Mouse (Mus musculus): ENCODE measurements around the gene Nipal3. TPM values are rescaled to one million over a fixed set of nuclear protein-coding genes. Genes with fewer than 3 reads are reported as not detected.
A peak's percentile ranks its signal among the peaks of the same experiment; 100 is the strongest.

Gene Nipal3
- polyA plus RNA-seq, 1 experiment from 2014 or later: 5.8 TPM

- no peak overlapping the region for H3K27ac ChIP-seq (ENCODE audit: low read length)
- 75% methylated on average over 12 of the region's 12 CpGs for WGBS
- H3K4me1 ChIP-seq (ENCODE audit: control insufficient read depth, insufficient read depth, low read length): peaks cover 9% of the 10 kb centered on the region
- H3K4me2 ChIP-seq (ENCODE audit: low read depth, low read length): no peak overlapping the region
- H3K27me3 ChIP-seq (ENCODE audit: control insufficient read depth, insufficient read depth, low read length): no peaks in the 10 kb centered on the region
- no peak overlapping the region for H3K9ac ChIP-seq (ENCODE audit: low read length)
- ATAC-seq (replicated peaks; ENCODE audit: extremely low read depth, insufficient read depth, low FRiP score): no peak
- H3K4me3 ChIP-seq (ENCODE audit: low read length): no peak overlapping the region
- H3K9me3 ChIP-seq (replicated peaks; ENCODE audit: control insufficient read depth, low read length): no peaks in the 10 kb centered on the region
- no peaks in the 10 kb centered on the region for H3K36me3 ChIP-seq (ENCODE audit: control insufficient read depth, insufficient read depth)
These were observed 41.3 kb downstream of the Nipal3 start for GRCm38 (mm10) chr4:135453572-135453971.

DNA sequence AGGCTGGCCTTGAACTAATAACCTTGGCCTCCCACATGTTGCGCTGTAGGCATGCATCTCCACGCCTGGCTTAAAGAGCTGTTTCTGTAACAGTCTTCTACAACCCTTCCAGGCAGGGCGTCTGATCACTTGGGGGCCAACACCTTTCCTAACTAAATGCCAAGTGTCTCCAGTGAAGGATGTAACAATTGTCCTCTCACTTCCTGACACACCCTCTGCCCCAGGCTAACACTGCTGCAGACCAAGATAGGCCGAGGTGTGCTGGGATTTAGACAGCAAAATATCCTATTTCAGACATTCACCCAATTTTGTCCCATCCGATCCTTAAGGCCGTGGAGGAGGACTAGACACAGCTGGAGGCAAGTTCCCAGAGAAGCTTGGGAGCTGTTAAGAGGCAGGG, 41.7 kb downstream of the Nipal3 start:
- H3K4me1 ChIP-seq (ENCODE audit: control insufficient read depth, insufficient read depth, low read length): peaks cover 9% of the 10 kb centered on the region
- H3K27me3 ChIP-seq (ENCODE audit: control insufficient read depth, insufficient read depth, low read length): no peaks in the 10 kb centered on the region
- WGBS: 68% methylated on average over 6 of the region's 6 CpGs
- no peak overlapping the region for H3K4me3 ChIP-seq (ENCODE audit: low read length)
- H3K9ac ChIP-seq (ENCODE audit: low read length): no peak overlapping the region
- H3K4me2 ChIP-seq (ENCODE audit: low read depth, low read length): no peak overlapping the region
- no peak overlapping the region for H3K27ac ChIP-seq (ENCODE audit: low read length)
- no peaks in the 10 kb centered on the region for H3K36me3 ChIP-seq (ENCODE audit: control insufficient read depth, insufficient read depth)
- no peak; the same call in 1 of the 2 replicates for ATAC-seq (replicated peaks; ENCODE audit: extremely low read depth, insufficient read depth, low FRiP score)
- H3K9me3 ChIP-seq (replicated peaks; ENCODE audit: control insufficient read depth, low read length): no peaks in the 10 kb centered on the region

GRCm38 (mm10) chr4:135451360-135452015, 43.4 kb downstream of the Nipal3 start:
- H3K9me3 ChIP-seq (replicated peaks; ENCODE audit: control insufficient read depth, low read length): no peaks in the 10 kb centered on the region
- no peaks in the 10 kb centered on the region for H3K36me3 ChIP-seq (ENCODE audit: control insufficient read depth, insufficient read depth)
- H3K27me3 ChIP-seq (ENCODE audit: control insufficient read depth, insufficient read depth, low read length): no peaks in the 10 kb centered on the region
- no peak overlapping the region for H3K9ac ChIP-seq (ENCODE audit: low read length)
- 34% methylated on average over 18 of the region's 18 CpGs for WGBS
- H3K4me1 ChIP-seq (ENCODE audit: control insufficient read depth, insufficient read depth, low read length): peaks cover 9% of the 10 kb centered on the region
- peak overlapping the region; percentile 29 for H3K4me2 ChIP-seq (ENCODE audit: low read depth, low read length)
- no peak; the same call in 1 of the 2 replicates for ATAC-seq (replicated peaks; ENCODE audit: extremely low read depth, insufficient read depth, low FRiP score)
- H3K27ac ChIP-seq (ENCODE audit: low read length): no peak overlapping the region
- no peak overlapping the region for H3K4me3 ChIP-seq (ENCODE audit: low read length)

DNA sequence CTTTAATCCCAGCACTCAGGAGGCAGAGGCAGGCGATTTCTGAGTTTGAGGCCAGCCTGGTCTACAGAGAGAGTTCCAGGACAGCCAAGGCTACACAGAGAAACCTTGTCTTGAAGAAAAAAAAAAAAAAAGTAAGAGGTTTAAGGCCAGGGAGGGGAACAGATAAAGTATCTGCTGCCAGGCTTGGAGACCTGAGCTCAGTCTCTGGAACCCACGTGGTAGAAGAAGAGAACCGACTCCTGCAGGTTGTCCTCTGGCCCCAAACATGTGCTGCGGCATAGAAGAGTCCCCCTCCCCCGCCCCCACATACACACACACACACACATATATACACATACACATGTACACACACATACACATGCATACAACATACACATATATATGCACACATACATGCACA, 52.4 kb downstream of the Nipal3 start:
- no peaks in the 10 kb centered on the region for H3K9me3 ChIP-seq (replicated peaks; ENCODE audit: control insufficient read depth, low read length)
- H3K4me3 ChIP-seq (ENCODE audit: low read length): no peak overlapping the region
- no peak overlapping the region for H3K4me2 ChIP-seq (ENCODE audit: low read depth, low read length)
- H3K9ac ChIP-seq (ENCODE audit: low read length): no peak overlapping the region
- no peak overlapping the region for H3K27ac ChIP-seq (ENCODE audit: low read length)
- 72% methylated on average over 5 of the region's 5 CpGs for WGBS
- H3K27me3 ChIP-seq (ENCODE audit: control insufficient read depth, insufficient read depth, low read length): no peaks in the 10 kb centered on the region
- no peak for ATAC-seq (replicated peaks; ENCODE audit: extremely low read depth, insufficient read depth, low FRiP score)
- peaks cover 3% of the 10 kb centered on the region for H3K4me1 ChIP-seq (ENCODE audit: control insufficient read depth, insufficient read depth, low read length)
- H3K36me3 ChIP-seq (ENCODE audit: control insufficient read depth, insufficient read depth): no peaks in the 10 kb centered on the region

GRCm38 (mm10) chr4:135439904-135440522, 54.8 kb downstream of the Nipal3 start:
- Histone ChIP-seq H3K9ac (ENCODE audit: low read length) (no peak overlapping the region), H3K27me3 (ENCODE audit: control insufficient read depth, insufficient read depth, low read length) (no peaks in the 10 kb centered on the region), H3K9me3 (replicated peaks; ENCODE audit: control insufficient read depth, low read length) (no peaks in the 10 kb centered on the region), H3K36me3 (ENCODE audit: control insufficient read depth, insufficient read depth) (no peaks in the 10 kb centered on the region), H3K27ac (ENCODE audit: low read length) (no peak overlapping the region), H3K4me2 (ENCODE audit: low read depth, low read length) (no peak overlapping the region), H3K4me3 (ENCODE audit: low read length) (no peak overlapping the region), H3K4me1 (ENCODE audit: control insufficient read depth, insufficient read depth, low read length) (peaks cover 3% of the 10 kb centered on the region)
- 21% methylated on average over 9 of the region's 9 CpGs for WGBS
- ATAC-seq (replicated peaks; ENCODE audit: extremely low read depth, insufficient read depth, low FRiP score): no peak

- H3K36me3 ChIP-seq (ENCODE audit: control insufficient read depth, insufficient read depth): no peaks in the 10 kb centered on the region
- H3K4me3 ChIP-seq (ENCODE audit: low read length): peak overlapping the region; percentile 33
- peaks cover 9% of the 10 kb centered on the region for H3K4me1 ChIP-seq (ENCODE audit: control insufficient read depth, insufficient read depth, low read length)
- peak; percentile 84 for ATAC-seq (replicated peaks; ENCODE audit: extremely low read depth, insufficient read depth, low FRiP score)
- H3K27ac ChIP-seq (ENCODE audit: low read length): peak overlapping the region; percentile 17; the same call in 1 of the 2 replicates
- peak overlapping the region; percentile 59 for H3K4me2 ChIP-seq (ENCODE audit: low read depth, low read length)
- H3K9me3 ChIP-seq (replicated peaks; ENCODE audit: control insufficient read depth, low read length): no peaks in the 10 kb centered on the region
- WGBS: 5% methylated on average over 15 of the region's 15 CpGs
- peak overlapping the region; percentile 62 for H3K9ac ChIP-seq (ENCODE audit: low read length)
- H3K27me3 ChIP-seq (ENCODE audit: control insufficient read depth, insufficient read depth, low read length): no peaks in the 10 kb centered on the region
These were observed 55.6 kb downstream of the Nipal3 start for GRCm38 (mm10) chr4:135439188-135439647.

- Histone ChIP-seq H3K9me3 (replicated peaks; ENCODE audit: control insufficient read depth, low read length) (no peaks in the 10 kb centered on the region), H3K9ac (ENCODE audit: low read length) (no peak overlapping the region), H3K4me1 (ENCODE audit: control insufficient read depth, insufficient read depth, low read length) (peaks cover 14% of the 10 kb centered on the region), H3K27ac (ENCODE audit: low read length) (no peak overlapping the region), H3K4me3 (ENCODE audit: low read length) (no peak overlapping the region), H3K4me2 (ENCODE audit: low read depth, low read length) (no peak overlapping the region), H3K36me3 (ENCODE audit: control insufficient read depth, insufficient read depth) (no peaks in the 10 kb centered on the region), H3K27me3 (ENCODE audit: control insufficient read depth, insufficient read depth, low read length) (no peaks in the 10 kb centered on the region)
- no peak for ATAC-seq (replicated peaks; ENCODE audit: extremely low read depth, insufficient read depth, low FRiP score)
These were observed 56.9 kb downstream of the Nipal3 start for GRCm38 (mm10) chr4:135437924-135438323.

GRCm38 (mm10) chr4:135436291-135436690, 58.5 kb downstream of the Nipal3 start:
- H3K9ac ChIP-seq (ENCODE audit: low read length): no peak overlapping the region
- H3K27me3 ChIP-seq (ENCODE audit: control insufficient read depth, insufficient read depth, low read length): no peaks in the 10 kb centered on the region
- H3K36me3 ChIP-seq (ENCODE audit: control insufficient read depth, insufficient read depth): no peaks in the 10 kb centered on the region
- peak overlapping the region; percentile 8; the same call in 1 of the 2 replicates for H3K4me2 ChIP-seq (ENCODE audit: low read depth, low read length)
- no peaks in the 10 kb centered on the region for H3K9me3 ChIP-seq (replicated peaks; ENCODE audit: control insufficient read depth, low read length)
- no peak for ATAC-seq (replicated peaks; ENCODE audit: extremely low read depth, insufficient read depth, low FRiP score)
- peaks cover 14% of the 10 kb centered on the region for H3K4me1 ChIP-seq (ENCODE audit: control insufficient read depth, insufficient read depth, low read length)
- no peak overlapping the region for H3K4me3 ChIP-seq (ENCODE audit: low read length)
- no peak overlapping the region for H3K27ac ChIP-seq (ENCODE audit: low read length)
- 52% methylated on average over 13 of the region's 13 CpGs for WGBS

- H3K27ac ChIP-seq (ENCODE audit: low read length): peak overlapping the region; percentile 41
- H3K9ac ChIP-seq (ENCODE audit: low read length): peak overlapping the region; percentile 83
- peaks cover 14% of the 10 kb centered on the region for H3K4me1 ChIP-seq (ENCODE audit: control insufficient read depth, insufficient read depth, low read length)
- peak overlapping the region; percentile 87 for H3K4me2 ChIP-seq (ENCODE audit: low read depth, low read length)
- H3K9me3 ChIP-seq (replicated peaks; ENCODE audit: control insufficient read depth, low read length): no peaks in the 10 kb centered on the region
- no peaks in the 10 kb centered on the region for H3K36me3 ChIP-seq (ENCODE audit: control insufficient read depth, insufficient read depth)
- peak overlapping the region; percentile 69 for H3K4me3 ChIP-seq (ENCODE audit: low read length)
- 24% methylated on average over 11 of the region's 11 CpGs for WGBS
- no peak for ATAC-seq (replicated peaks; ENCODE audit: extremely low read depth, insufficient read depth, low FRiP score)
- no peaks in the 10 kb centered on the region for H3K27me3 ChIP-seq (ENCODE audit: control insufficient read depth, insufficient read depth, low read length)
These were observed 60.4 kb downstream of the Nipal3 start for GRCm38 (mm10) chr4:135434395-135434789.

Measured in heart, embryonic 16.5 days (tissue).